22 mouse cellular contexts compared by ENCODE assay signal in genomic region chr14:104943450-104943849, GRCm38 (mm10).
"Had no signal": no experiment of that assay in that cellular context is flagged by ENCODE, and none has a peak within 500 bp of the region (broad histone marks: within the 10 kb centered on the region; RNA-seq: fewer than 3 reads in every experiment).

No protein-coding gene starts in this region.

- DNase-seq: kidney, adult 18-20 months; kidney, adult 9 months; kidney, postnatal 25 days; layer of hippocampus, adult 9-11 months; liver; right cerebral cortex, adult 18-20 months; right cerebral cortex, postnatal 14 days; right cerebral cortex, postnatal 4 days; thymus, postnatal 25 days had no signal

- H3K9ac ChIP-seq: limb, embryonic 13.5 days; liver, embryonic 12.5 days; liver, embryonic 15.5 days; midbrain, embryonic 12.5 days; midbrain, embryonic 15.5 days; neural tube, embryonic 12.5 days; neural tube, embryonic 15.5 days; stomach, embryonic 15.5 days had no signal

- H3K4me1 ChIP-seq: limb, embryonic 10.5 days; limb, embryonic 13.5 days; liver, embryonic 12.5 days; liver, embryonic 15.5 days; midbrain, embryonic 12.5 days; midbrain, embryonic 15.5 days; neural tube, embryonic 12.5 days; neural tube, embryonic 15.5 days; stomach, embryonic 15.5 days had no signal

- H3K4me2 ChIP-seq: limb, embryonic 13.5 days; liver, embryonic 12.5 days; liver, embryonic 15.5 days; midbrain, embryonic 12.5 days; midbrain, embryonic 15.5 days; neural tube, embryonic 12.5 days; neural tube, embryonic 15.5 days; stomach, embryonic 15.5 days had no signal

- H3K27me3 ChIP-seq: limb, embryonic 13.5 days; liver, embryonic 12.5 days; liver, embryonic 15.5 days; midbrain, embryonic 12.5 days; midbrain, embryonic 15.5 days; neural tube, embryonic 12.5 days; neural tube, embryonic 15.5 days; stomach, embryonic 15.5 days had no signal

- H3K36me3 ChIP-seq: limb, embryonic 10.5 days; limb, embryonic 13.5 days; liver, embryonic 12.5 days; liver, embryonic 15.5 days; midbrain, embryonic 12.5 days; midbrain, embryonic 15.5 days; neural tube, embryonic 12.5 days; neural tube, embryonic 15.5 days; stomach, embryonic 15.5 days had no signal

- H3K27ac ChIP-seq: layer of hippocampus, adult 2 months; limb, embryonic 10.5 days; limb, embryonic 13.5 days; liver, embryonic 12.5 days; liver, embryonic 15.5 days; macrophage; midbrain, embryonic 12.5 days; midbrain, embryonic 15.5 days; neural tube, embryonic 12.5 days; neural tube, embryonic 15.5 days; stomach, embryonic 15.5 days had no signal

- ATAC-seq: inflammation-experienced regulatory T-cells, adult 6 months; intestine, embryonic 16.5 days; liver, embryonic 12.5 days; midbrain, embryonic 15.5 days had no signal

- H3K4me3 ChIP-seq: layer of hippocampus, adult 2 months; limb, embryonic 10.5 days; limb, embryonic 13.5 days; liver, embryonic 12.5 days; liver, embryonic 15.5 days; midbrain, embryonic 12.5 days; midbrain, embryonic 15.5 days; neural tube, embryonic 12.5 days; neural tube, embryonic 15.5 days; stomach, embryonic 15.5 days had no signal

- H3K9me3 ChIP-seq: limb, embryonic 10.5 days; limb, embryonic 13.5 days; liver, embryonic 12.5 days; liver, embryonic 15.5 days; midbrain, embryonic 12.5 days; midbrain, embryonic 15.5 days; neural tube, embryonic 12.5 days; neural tube, embryonic 15.5 days; stomach, embryonic 15.5 days had no signal
